Mouse (Mus musculus): ENCODE results near the gene Ankmy1.
A peak's percentile ranks its signal among the peaks of the same experiment; 100 is the strongest.

Ankmy1 gene

DNA sequence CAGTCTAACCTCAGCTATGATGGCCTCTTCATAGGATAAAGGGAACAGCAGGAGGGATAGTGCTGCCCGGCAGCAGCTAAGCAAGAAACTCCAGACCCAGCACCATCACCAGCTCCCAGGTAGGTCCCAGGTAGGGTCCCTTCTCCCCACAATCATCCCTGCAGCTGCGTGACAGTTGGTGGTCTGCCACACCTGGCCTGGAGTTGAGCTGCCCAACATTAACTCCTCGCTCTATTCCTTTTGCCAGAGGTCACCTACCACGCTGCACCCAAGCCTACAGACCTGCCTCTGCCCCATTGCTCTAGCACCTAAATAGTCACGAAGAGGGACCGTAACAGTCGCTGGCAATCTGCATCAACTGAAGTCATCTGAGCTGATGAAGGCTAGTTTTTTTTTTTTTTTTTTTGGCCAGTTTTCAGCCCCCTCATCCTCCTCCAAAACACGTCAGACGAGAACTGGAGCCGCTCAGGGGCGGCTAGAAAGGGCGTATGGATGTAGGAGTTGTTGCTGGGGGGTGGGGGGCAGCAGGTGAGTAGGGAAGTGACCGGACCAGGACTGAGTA is 72.0 kb downstream of the Ankmy1 start:
- no peak for DNase-seq (ENCODE audit: inconsistent ontology term)

DNA sequence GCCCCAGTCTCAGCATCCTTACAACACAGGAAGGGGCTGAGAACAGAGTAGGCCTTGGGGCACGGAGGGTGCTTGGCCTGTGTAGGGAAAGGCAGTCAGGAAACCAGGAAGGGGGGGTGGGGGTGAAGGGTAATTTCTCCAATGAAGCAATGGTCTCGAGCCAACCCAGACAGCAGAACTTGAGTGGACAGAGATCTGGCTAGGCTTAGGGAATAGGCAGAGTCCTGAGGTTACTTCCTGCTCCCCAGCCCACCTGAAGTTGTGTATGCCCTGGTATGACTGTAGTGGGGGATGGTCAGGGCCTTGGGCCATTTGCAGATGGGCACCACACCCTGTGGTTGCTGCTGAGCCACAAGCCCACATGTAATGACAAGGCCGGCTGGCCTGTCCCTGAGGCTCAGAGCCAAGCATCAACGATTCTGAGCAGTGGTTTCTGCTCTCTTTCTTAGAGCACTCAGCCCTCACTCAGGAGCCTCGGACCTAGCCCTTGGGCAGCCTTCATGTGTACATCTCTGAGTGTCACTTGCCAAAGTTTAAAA is 86.9 kb downstream of the Ankmy1 start:
- no peak for DNase-seq (ENCODE audit: inconsistent ontology term)

DNA sequence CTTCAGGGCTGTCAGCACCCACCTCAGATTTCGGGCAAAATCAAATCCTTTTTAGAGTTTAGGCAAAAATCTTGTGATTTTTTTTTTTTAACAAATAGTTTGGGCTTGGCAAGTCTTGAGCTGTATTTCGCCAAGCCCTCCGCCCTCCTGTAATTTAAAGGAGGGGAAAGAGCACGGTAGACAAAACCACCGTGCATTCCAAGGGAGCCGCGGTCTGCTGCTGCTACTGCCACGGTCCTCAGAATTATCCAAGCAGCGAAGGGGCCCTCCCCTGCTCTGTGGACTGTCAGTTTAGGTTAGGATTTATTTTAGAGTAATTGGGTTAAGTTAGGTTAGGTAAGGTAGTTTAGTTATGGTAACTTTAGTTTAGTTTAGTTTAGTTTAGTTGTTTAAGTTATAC is 87.6 kb downstream of the Ankmy1 start:
- peak; percentile 22 for DNase-seq (ENCODE audit: inconsistent ontology term)

DNA sequence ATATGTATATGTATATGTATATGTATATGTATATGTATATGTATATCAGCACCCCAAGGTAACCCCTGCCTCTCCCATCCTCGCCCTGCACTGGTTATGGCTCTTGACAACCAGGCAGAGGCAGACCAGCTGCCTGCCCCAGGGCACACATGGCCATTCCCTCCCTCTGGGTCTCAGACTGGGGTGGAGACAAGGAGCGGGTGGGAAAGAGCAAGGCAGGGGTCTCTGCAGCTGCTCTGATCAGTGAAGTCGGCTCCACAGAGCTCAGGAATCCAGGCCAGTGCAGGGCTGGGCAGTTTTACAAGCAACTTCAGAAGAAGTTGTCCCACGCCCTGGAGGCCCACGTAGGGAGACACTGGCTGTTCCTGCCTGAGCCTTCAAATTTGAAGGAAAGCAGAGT is 88.4 kb downstream of the Ankmy1 start:
- DNase-seq (ENCODE audit: inconsistent ontology term) = no peak
